Mouse (Mus musculus) midbrain, postnatal 0 days (tissue): Measurements from ENCODE around the gene Ccdc155. TPM values are rescaled to one million over a fixed set of nuclear protein-coding genes. Genes with fewer than 3 reads are reported as not detected.

Source experiments
- ATAC-seq: fragments of 200-750 bp; cut with Nextera tagmentation; 2 replicates; pipeline ENCODE4 v1.8.0; 2017; ENCODE audit warnings: moderate number of reproducible peaks, mild to moderate bottlenecking, moderate TSS enrichment, moderate library complexity; ENCODE audit not compliant: low FRiP score
- DNase-seq: peaks from one replicate; pipeline ENCODE4 v3.0.0-alpha.2; 2015; ENCODE audit warnings: low spot score
- H3K27ac ChIP-seq: fragments of 300-500 bp; sonication (generic); 2 replicates; pipeline ENCODE4 v1.5.1; 2014; ENCODE audit warnings: low read depth, mild to moderate bottlenecking, low read length, mixed read lengths
- H3K27me3 ChIP-seq: fragments of 300-500 bp; sonication (generic); 2 replicates; pipeline ENCODE4 v1.6.1; 2014; ENCODE audit warnings: low read length, control low read depth, mixed read lengths; ENCODE audit not compliant: insufficient read depth
- H3K36me3 ChIP-seq: fragments of 300-500 bp; sonication (generic); 2 replicates; pipeline ENCODE4 v1.6.1; 2014; ENCODE audit warnings: low read length, control low read depth, mixed read lengths; ENCODE audit not compliant: insufficient read depth
- H3K4me1 ChIP-seq: fragments of 300-500 bp; sonication (generic); 2 replicates; pipeline ENCODE4 v1.6.1; 2014; ENCODE audit warnings: mild to moderate bottlenecking, control low read depth, antibody characterized with exemption, low read length, mixed read lengths; ENCODE audit not compliant: insufficient read depth
- H3K4me2 ChIP-seq: fragments of 300-500 bp; sonication (generic); 2 replicates; pipeline ENCODE4 v1.6.1; 2014; ENCODE audit warnings: low read depth, mild to moderate bottlenecking, low read length, mixed read lengths; ENCODE audit not compliant: poor library complexity, severe bottlenecking
- H3K4me3 ChIP-seq: fragments of 300-500 bp; sonication (generic); 2 replicates; pipeline ENCODE4 v1.5.1; 2014; ENCODE audit warnings: low read depth, mild to moderate bottlenecking, low read length, moderate library complexity
- H3K9ac ChIP-seq: fragments of 300-500 bp; sonication (generic); replicated peaks from 2 replicates; pipeline ENCODE4 v1.6.1; 2014; ENCODE audit warnings: mild to moderate bottlenecking, low read length, moderate library complexity, mixed read lengths; ENCODE audit not compliant: poor library complexity, severe bottlenecking
- H3K9me3 ChIP-seq: fragments of 300-500 bp; sonication (generic); 2 replicates; pipeline ENCODE4 v1.6.1; 2016; ENCODE audit warnings: low read length, control low read depth
- CTCF ChIP-seq: IDR thresholded peaks from 2 replicates; pipeline ENCODE4 v1.5.1; 2016; ENCODE audit warnings: antibody characterized with exemption, mild to moderate bottlenecking
- WGBS: fragments of 180-500 bp; shearing (Covaris S2); extraction: QIAGEN DNeasy Blood & Tissue Kit; methylation state at CpG from one replicate; pipeline ENCODE4 v1.1.7; 2014; 5-methylcytosine and 5-hydroxymethylcytosine counted together
- microRNA-seq: library from miRNA; unstranded; fragments of <30 nt; microRNA quantifications from one replicate; pipeline ENCODE4, GENCODE M21; 2016; ENCODE audit warnings: borderline number of aligned reads
- polyA plus RNA-seq: library from polyadenylated mRNA; unstranded; fragments of >200 nt; fragmentation: Nextera tagmentation; extraction: Ambion mirVana; gene quantifications from 2 replicates; pipeline ENCODE4 v1.2.1, GENCODE M21; 2015
- total RNA-seq: library from RNA; depleted of rRNA; stranded (reverse); fragments of >200 nt; gene quantifications from 2 replicates; pipeline ENCODE4 v1.2.3, GENCODE M21; 2014; rRNA removed

The Ccdc155 gene
- total and polyA plus RNA-seq, 2 experiments from 2014 or later = 0.32 to 0.38 TPM

DNA sequence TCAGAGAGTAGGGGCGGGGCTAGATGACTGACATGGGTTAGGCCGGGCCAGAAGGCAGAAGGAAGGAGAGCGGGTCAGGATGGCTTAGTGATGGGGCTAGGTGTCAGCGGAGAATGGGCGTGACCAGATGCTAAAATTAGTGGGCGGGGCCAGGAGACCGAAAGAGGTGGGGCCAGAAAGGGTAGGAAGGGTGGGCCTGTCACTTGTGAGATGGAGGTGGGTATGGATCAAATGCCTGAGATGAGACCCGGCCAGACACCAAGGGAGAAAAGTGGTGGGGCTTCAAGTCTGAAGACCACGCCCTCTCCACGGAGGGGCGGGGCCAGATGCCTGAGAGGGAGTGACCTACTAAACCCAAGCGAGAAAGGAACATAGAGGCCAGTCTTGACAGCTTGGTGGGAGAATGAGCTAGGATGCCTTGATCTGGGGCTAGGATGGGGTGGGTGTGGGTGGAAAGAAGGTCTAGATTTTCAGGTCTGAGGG is 70.1 kb downstream of the Ccdc155 start:
- no peak overlapping the region for H3K4me2 ChIP-seq
- H3K27ac ChIP-seq = no peak overlapping the region
- no peak overlapping the region for H3K4me3 ChIP-seq
- DNase-seq = no peak
- H3K4me1 ChIP-seq = 0 out of 2 replicates have a peak, but pooled peaks cover 3% of the 10 kb centered on the region
- no peak for ATAC-seq
- 9% methylated on average over 11 of the region's 12 CpGs for WGBS
- no peaks in the 10 kb centered on the region for H3K27me3 ChIP-seq
- H3K9me3 ChIP-seq = no peaks in the 10 kb centered on the region
- H3K36me3 ChIP-seq = no peaks in the 10 kb centered on the region
- TF ChIP-seq CTCF = no peak
- H3K9ac ChIP-seq = no peak overlapping the region

Small RNA genes within 50 kb of the gene (microRNA-seq; reads per million reads assigned to microRNA genes)
- gene Mir7055 = not detected

Other genes with a start within 250 kb of the Ccdc155 start
Only the 30 nearest of the 35 such genes appear.
- 37.2 and 40.6 TPM in 2 replicates for gene Irf3, start 207.2 kb downstream of the Ccdc155 start, total RNA-seq
- 25.6 and 25.9 TPM in 2 replicates for gene Irf3, start 207.2 kb downstream of the Ccdc155 start, polyA plus RNA-seq
- 7.8 and 11.4 TPM in 2 replicates for gene Bcl2l12, start 206.2 kb downstream of the Ccdc155 start, total RNA-seq
- gene Bcl2l12, start 206.2 kb downstream of the Ccdc155 start, polyA plus RNA-seq = 5.9 and 8.4 TPM in 2 replicates
- gene Scaf1, start 188.5 kb downstream of the Ccdc155 start, total RNA-seq = 86.5 and 90.9 TPM in 2 replicates
- 49.0 and 53.3 TPM in 2 replicates for gene Scaf1, start 188.5 kb downstream of the Ccdc155 start, polyA plus RNA-seq
- 7.3 and 7.9 TPM in 2 replicates for gene Rras, start 186.9 kb downstream of the Ccdc155 start, total RNA-seq
- 11.9 and 14.0 TPM in 2 replicates for gene Rras, start 186.9 kb downstream of the Ccdc155 start, polyA plus RNA-seq
- gene Prr12, start 152.0 kb downstream of the Ccdc155 start, total RNA-seq = 17.4 and 17.9 TPM in 2 replicates
- 8.8 and 9.2 TPM in 2 replicates for gene Prr12, start 152.0 kb downstream of the Ccdc155 start, polyA plus RNA-seq
- 68.3 and 79.4 TPM in 2 replicates for gene Nosip, start 142.5 kb downstream of the Ccdc155 start, total RNA-seq
- gene Nosip, start 142.5 kb downstream of the Ccdc155 start, polyA plus RNA-seq = 70.0 and 72.3 TPM in 2 replicates
- gene Prrg2, start 142.2 kb downstream of the Ccdc155 start, total RNA-seq = 7.7 and 10.3 TPM in 2 replicates
- gene Prrg2, start 142.2 kb downstream of the Ccdc155 start, polyA plus RNA-seq = 13.7 and 15.7 TPM in 2 replicates
- gene Rcn3, start 112.7 kb downstream of the Ccdc155 start, total RNA-seq = 24.2 and 29.5 TPM in 2 replicates
- 31.9 and 33.6 TPM in 2 replicates for gene Rcn3, start 112.7 kb downstream of the Ccdc155 start, polyA plus RNA-seq
- gene Fcgrt, start 101.0 kb downstream of the Ccdc155 start, total RNA-seq = 27.2 and 30.5 TPM in 2 replicates
- gene Fcgrt, start 101.0 kb downstream of the Ccdc155 start, polyA plus RNA-seq = 36.4 and 44.5 TPM in 2 replicates
- gene Rps11, start 80.5 kb downstream of the Ccdc155 start, total RNA-seq = 1,069 and 1,136 TPM in 2 replicates
- 671 and 697 TPM in 2 replicates for gene Rps11, start 80.5 kb downstream of the Ccdc155 start, polyA plus RNA-seq
- gene Rpl13a, start 76.1 kb downstream of the Ccdc155 start, total RNA-seq = 1,048 and 1,621 TPM in 2 replicates
- gene Rpl13a, start 76.1 kb downstream of the Ccdc155 start, polyA plus RNA-seq = 667 and 701 TPM in 2 replicates
- gene Gm45713, start 68.7 kb downstream of the Ccdc155 start, total RNA-seq = 2.0 TPM in 1 of 2 replicates, not detected in the other
- 0.39 TPM in 1 of 2 replicates, not detected in the other for gene Gm45713, start 68.7 kb downstream of the Ccdc155 start, polyA plus RNA-seq
- 3.4 and 7.8 TPM in 2 replicates for gene Flt3l, start 68.5 kb downstream of the Ccdc155 start, total RNA-seq
- 1.3 and 1.7 TPM in 2 replicates for gene Flt3l, start 68.5 kb downstream of the Ccdc155 start, polyA plus RNA-seq
- gene Pih1d1, start 50.6 kb downstream of the Ccdc155 start, total RNA-seq = 104 and 124 TPM in 2 replicates
- gene Pih1d1, start 50.6 kb downstream of the Ccdc155 start, polyA plus RNA-seq = 77.1 and 81.6 TPM in 2 replicates
- gene Aldh16a1, start 50.3 kb downstream of the Ccdc155 start, total RNA-seq = 18.9 and 22.0 TPM in 2 replicates
- 12.9 and 15.2 TPM in 2 replicates for gene Aldh16a1, start 50.3 kb downstream of the Ccdc155 start, polyA plus RNA-seq
- 1.9 and 2.5 TPM in 2 replicates for gene Slc17a7, start 40.9 kb downstream of the Ccdc155 start, total RNA-seq
- 0.95 and 0.96 TPM in 2 replicates for gene Slc17a7, start 40.9 kb downstream of the Ccdc155 start, polyA plus RNA-seq
- not detected in 2 replicates for gene Gfy, start 25.3 kb downstream of the Ccdc155 start, total RNA-seq
- gene Gfy, start 25.3 kb downstream of the Ccdc155 start, polyA plus RNA-seq = 0.11 and 0.51 TPM in 2 replicates
- gene Pth2, start 23.9 kb downstream of the Ccdc155 start, total RNA-seq = not detected in 2 replicates
- gene Pth2, start 23.9 kb downstream of the Ccdc155 start, polyA plus RNA-seq = 0.93 and 1.3 TPM in 2 replicates
- 9.0 and 14.4 TPM in 2 replicates for gene Dkkl1, start 7.3 kb upstream of the Ccdc155 start, total RNA-seq
- gene Dkkl1, start 7.3 kb upstream of the Ccdc155 start, polyA plus RNA-seq = 23.8 and 23.9 TPM in 2 replicates
- gene Tead2, start 10.9 kb upstream of the Ccdc155 start, total RNA-seq = 31.2 and 54.8 TPM in 2 replicates
- gene Tead2, start 10.9 kb upstream of the Ccdc155 start, polyA plus RNA-seq = 16.8 and 17.0 TPM in 2 replicates
- gene Cd37, start 34.2 kb upstream of the Ccdc155 start, total RNA-seq = 1.2 and 1.7 TPM in 2 replicates
- 1.5 and 2.4 TPM in 2 replicates for gene Cd37, start 34.2 kb upstream of the Ccdc155 start, polyA plus RNA-seq
- gene Slc6a16, start 36.2 kb upstream of the Ccdc155 start, total RNA-seq = 0.16 and 1.3 TPM in 2 replicates
- 2.3 and 3.1 TPM in 2 replicates for gene Slc6a16, start 36.2 kb upstream of the Ccdc155 start, polyA plus RNA-seq
- gene Slc6a21, start 72.6 kb upstream of the Ccdc155 start, total RNA-seq = not detected in 2 replicates
- not detected in 2 replicates for gene Slc6a21, start 72.6 kb upstream of the Ccdc155 start, polyA plus RNA-seq
- 22.6 and 35.4 TPM in 2 replicates for gene Trpm4, start 128.9 kb upstream of the Ccdc155 start, total RNA-seq
- gene Trpm4, start 128.9 kb upstream of the Ccdc155 start, polyA plus RNA-seq = 10.4 and 10.7 TPM in 2 replicates
- 0.33 TPM in 1 of 2 replicates, not detected in the other for gene Hrc, start 130.4 kb upstream of the Ccdc155 start, total RNA-seq
- gene Hrc, start 130.4 kb upstream of the Ccdc155 start, polyA plus RNA-seq = 0.26 and 0.49 TPM in 2 replicates
- gene Ppfia3, start 162.1 kb upstream of the Ccdc155 start, total RNA-seq = 87.4 and 104 TPM in 2 replicates
- 28.9 and 31.6 TPM in 2 replicates for gene Ppfia3, start 162.1 kb upstream of the Ccdc155 start, polyA plus RNA-seq
- 68.6 and 96.6 TPM in 2 replicates for gene Lin7b, start 165.7 kb upstream of the Ccdc155 start, total RNA-seq
- 59.9 and 70.3 TPM in 2 replicates for gene Lin7b, start 165.7 kb upstream of the Ccdc155 start, polyA plus RNA-seq
- gene Snrnp70, start 190.8 kb upstream of the Ccdc155 start, total RNA-seq = 249 and 258 TPM in 2 replicates
- 108 and 131 TPM in 2 replicates for gene Snrnp70, start 190.8 kb upstream of the Ccdc155 start, polyA plus RNA-seq
- not detected in 2 replicates for gene Kcna7, start 200.8 kb upstream of the Ccdc155 start, total RNA-seq
- 0.06 TPM in 1 of 2 replicates, not detected in the other for gene Kcna7, start 200.8 kb upstream of the Ccdc155 start, polyA plus RNA-seq
- gene Ntf5, start 208.8 kb upstream of the Ccdc155 start, total RNA-seq = 0.24 TPM in 1 of 2 replicates, not detected in the other
- gene Ntf5, start 208.8 kb upstream of the Ccdc155 start, polyA plus RNA-seq = not detected in 2 replicates